Mouse (Mus musculus) lung, postnatal 0 days (tissue): ENCODE results near the gene Polg.

ENCODE experiments used
- CTCF ChIP-seq: IDR thresholded peaks from 2 replicates; pipeline ENCODE4 v1.5.1; 2016; ENCODE audit warnings: antibody characterized with exemption, mild to moderate bottlenecking
- EP300 ChIP-seq: IDR thresholded peaks from 2 replicates; pipeline ENCODE4 v1.6.1; 2016; ENCODE audit warnings: antibody characterized with exemption, mild to moderate bottlenecking, control low read depth

GRCm38 (mm10) chr7:79498965-79499595, 32.9 kb upstream of the Polg start:
- TF ChIP-seq CTCF (no peak), EP300 (no peak)
